Mouse (Mus musculus) splenic B cell, adult 2 months (primary cell): Measurements from ENCODE around the gene Plpp3.
A peak's percentile ranks its signal among the peaks of the same experiment; 100 is the strongest.

Source experiments
- DNase-seq: peaks from one replicate; pipeline ENCODE4 v3.0.0-alpha.2; 2011; ENCODE audit warnings: low read depth, low spot score
- H3K27me3 ChIP-seq: 2 replicates; pipeline ENCODE4 v1.6.1; 2012; ENCODE audit warnings: mild to moderate bottlenecking, low read length, moderate library complexity, mixed read lengths; ENCODE audit not compliant: control insufficient read depth, poor library complexity, insufficient read depth, severe bottlenecking
- H3K36me3 ChIP-seq: 2 replicates; pipeline ENCODE4 v1.6.1; 2012; ENCODE audit warnings: mild to moderate bottlenecking, low read length, moderate library complexity, mixed read lengths; ENCODE audit not compliant: control insufficient read depth, poor library complexity, insufficient read depth, severe bottlenecking

The Plpp3 gene

GRCm38 (mm10) chr4:105230127-105230526 lies 73.0 kb downstream of the Plpp3 start:
- Histone ChIP-seq H3K27me3 (no peaks in the 10 kb centered on the region), H3K36me3 (no peaks in the 10 kb centered on the region; the same call in 1 of the 2 replicates)
- DNase-seq, result no peak

- no peaks in the 10 kb centered on the region; the same call in 1 of the 2 replicates for H3K27me3 ChIP-seq
- no peak for DNase-seq
- H3K36me3 ChIP-seq, result no peaks in the 10 kb centered on the region
Measured at GRCm38 (mm10) chr4:105240233-105240632, 83.1 kb downstream of the Plpp3 start.

- Histone ChIP-seq H3K27me3 (no peaks in the 10 kb centered on the region; the same call in 1 of the 2 replicates), H3K36me3 (no peaks in the 10 kb centered on the region)
- DNase-seq, result no peak
Measured at GRCm38 (mm10) chr4:105244931-105245330, 87.8 kb downstream of the Plpp3 start.

GRCm38 (mm10) chr4:105245479-105245944 lies 88.4 kb downstream of the Plpp3 start:
- Histone ChIP-seq H3K27me3 (no peaks in the 10 kb centered on the region), H3K36me3 (no peaks in the 10 kb centered on the region)
- peak; percentile 80 for DNase-seq

GRCm38 (mm10) chr4:105246331-105246730 lies 89.2 kb downstream of the Plpp3 start:
- DNase-seq, result peak; percentile 44
- H3K36me3 ChIP-seq, result no peaks in the 10 kb centered on the region
- no peaks in the 10 kb centered on the region for H3K27me3 ChIP-seq

GRCm38 (mm10) chr4:105248161-105248560 lies 91.0 kb downstream of the Plpp3 start:
- DNase-seq, result no peak
- Histone ChIP-seq H3K27me3 (no peaks in the 10 kb centered on the region), H3K36me3 (no peaks in the 10 kb centered on the region)

- no peak for DNase-seq
- no peaks in the 10 kb centered on the region for H3K36me3 ChIP-seq
- no peaks in the 10 kb centered on the region for H3K27me3 ChIP-seq
Measured at GRCm38 (mm10) chr4:105249283-105249682, 92.1 kb downstream of the Plpp3 start.

- no peak for DNase-seq
- no peaks in the 10 kb centered on the region for H3K36me3 ChIP-seq
- H3K27me3 ChIP-seq, result no peaks in the 10 kb centered on the region
Measured at GRCm38 (mm10) chr4:105250946-105251345, 93.8 kb downstream of the Plpp3 start.

GRCm38 (mm10) chr4:105252044-105252443 lies 94.9 kb downstream of the Plpp3 start:
- Histone ChIP-seq H3K36me3 (no peaks in the 10 kb centered on the region), H3K27me3 (no peaks in the 10 kb centered on the region)
- peak; percentile 57 for DNase-seq

GRCm38 (mm10) chr4:105252571-105253200 lies 95.5 kb downstream of the Plpp3 start:
- Histone ChIP-seq H3K27me3 (no peaks in the 10 kb centered on the region), H3K36me3 (no peaks in the 10 kb centered on the region)
- peak; percentile 55 for DNase-seq

GRCm38 (mm10) chr4:105253453-105254341 lies 96.5 kb downstream of the Plpp3 start:
- H3K27me3 ChIP-seq, result no peaks in the 10 kb centered on the region
- H3K36me3 ChIP-seq, result no peaks in the 10 kb centered on the region
- DNase-seq, result peak; percentile 26

GRCm38 (mm10) chr4:105254365-105254764 lies 97.2 kb downstream of the Plpp3 start:
- DNase-seq, result peak; percentile 68
- H3K36me3 ChIP-seq, result no peaks in the 10 kb centered on the region
- H3K27me3 ChIP-seq, result no peaks in the 10 kb centered on the region

- H3K36me3 ChIP-seq, result no peaks in the 10 kb centered on the region
- no peak for DNase-seq
- H3K27me3 ChIP-seq, result no peaks in the 10 kb centered on the region
Measured at GRCm38 (mm10) chr4:105255185-105255584, 98.0 kb downstream of the Plpp3 start.

- Histone ChIP-seq H3K36me3 (no peaks in the 10 kb centered on the region), H3K27me3 (no peaks in the 10 kb centered on the region)
- no peak for DNase-seq
Measured at GRCm38 (mm10) chr4:105257667-105258560, 100.8 kb downstream of the Plpp3 start.
